Mouse (Mus musculus): ENCODE measurements around the gene Zfp970.
"Not testable (repeated sequence)": the region's sequence is repeated elsewhere in the genome, so short reads cannot be mapped to it uniquely, and the experiment has no call there.

Gene Zfp970

GRCm38 (mm10) chr2:177464676-177465075, at the start of gene Zfp970:
Zfp970 (plus strand) TSS chr2:177464733.
- DNase-seq (ENCODE audit: low read depth, low spot score), result peak; percentile 7

GRCm38 (mm10) chr2:177468222-177468621, 3.7 kb downstream of the Zfp970 start:
- not testable (repeated sequence) for DNase-seq (ENCODE audit: low read depth, low spot score)

- not testable (repeated sequence) for DNase-seq (ENCODE audit: low read depth, low spot score)
Measured at GRCm38 (mm10) chr2:177472261-177472660, 7.7 kb downstream of the Zfp970 start.

- not testable (repeated sequence) for DNase-seq (ENCODE audit: low read depth, low spot score)
Measured at GRCm38 (mm10) chr2:177481971-177482370, 17.4 kb downstream of the Zfp970 start.

GRCm38 (mm10) chr2:177483238-177483948, 18.9 kb downstream of the Zfp970 start:
- not testable (repeated sequence) for DNase-seq (ENCODE audit: low read depth, low spot score)

- DNase-seq (ENCODE audit: low read depth, low spot score), result peak; percentile 82
Measured at GRCm38 (mm10) chr2:177498067-177498466, 33.5 kb downstream of the Zfp970 start, which contains the start of gene Gm14403. Gm14403 (plus strand) TSS chr2:177498215.

- DNase-seq (ENCODE audit: low read depth, low spot score), result not testable (repeated sequence)
Measured at GRCm38 (mm10) chr2:177499182-177499581, 34.6 kb downstream of the Zfp970 start.

GRCm38 (mm10) chr2:177505211-177505719, 40.7 kb downstream of the Zfp970 start:
- peak; percentile 17 for DNase-seq (ENCODE audit: low read depth, low spot score)

- not testable (repeated sequence) for DNase-seq (ENCODE audit: low read depth, low spot score)
Measured at GRCm38 (mm10) chr2:177511381-177511780, 46.8 kb downstream of the Zfp970 start.

GRCm38 (mm10) chr2:177511972-177512371, 47.4 kb downstream of the Zfp970 start:
- DNase-seq (ENCODE audit: low read depth, low spot score), result not testable (repeated sequence)

- DNase-seq (ENCODE audit: low read depth, low spot score), result not testable (repeated sequence)
Measured at GRCm38 (mm10) chr2:177513991-177514479, 49.5 kb downstream of the Zfp970 start.

- not testable (repeated sequence) for DNase-seq (ENCODE audit: low read depth, low spot score)
Measured at GRCm38 (mm10) chr2:177517746-177518145, 53.2 kb downstream of the Zfp970 start.

GRCm38 (mm10) chr2:177518354-177518753, 53.8 kb downstream of the Zfp970 start:
- DNase-seq (ENCODE audit: low read depth, low spot score), result not testable (repeated sequence)

GRCm38 (mm10) chr2:177518960-177519359, 54.4 kb downstream of the Zfp970 start:
- peak; percentile 41 for DNase-seq (ENCODE audit: low read depth, low spot score)

- no peak for DNase-seq (ENCODE audit: low read depth, low spot score)
Measured at GRCm38 (mm10) chr2:177520035-177520434, 55.5 kb downstream of the Zfp970 start.

GRCm38 (mm10) chr2:177523061-177523460, 58.5 kb downstream of the Zfp970 start:
- no peak for DNase-seq (ENCODE audit: low read depth, low spot score)

- DNase-seq (ENCODE audit: low read depth, low spot score), result not testable (repeated sequence)
Measured at GRCm38 (mm10) chr2:177523674-177524073, 59.1 kb downstream of the Zfp970 start.

GRCm38 (mm10) chr2:177524171-177524570, 59.6 kb downstream of the Zfp970 start:
- DNase-seq (ENCODE audit: low read depth, low spot score), result not testable (repeated sequence)
